Mouse (Mus musculus) CH12.LX (cell line): ENCODE data around the gene Clmp. TPM values are rescaled to one million over a fixed set of nuclear protein-coding genes. Genes with fewer than 3 reads are reported as not detected.

Experiments used
- DNase-seq: peaks from one replicate; pipeline ENCODE4 v3.0.0-alpha.2; 2013; ENCODE audit errors: extremely low read depth
- H3K27ac ChIP-seq: 2 replicates; pipeline ENCODE4 v1.5.1; 2012; ENCODE audit warnings: low read depth, mild to moderate bottlenecking, control low read depth, moderate library complexity; ENCODE audit not compliant: insufficient read depth
- H3K27me3 ChIP-seq: replicated peaks from 2 replicates; pipeline ENCODE3; 2012; ENCODE audit warnings: inconsistent platforms
- H3K36me3 ChIP-seq, 2 experiments: replicated peaks in 1 of 2; 2 replicates each; pipeline versions ENCODE3 to v1.6.1; 2012; ENCODE audit warnings: inconsistent platforms in 1 of 2, low read length in 1 of 2, mild to moderate bottlenecking in 1 of 2, mixed read lengths in 1 of 2, moderate library complexity in 1 of 2; ENCODE audit not compliant: control insufficient read depth in 1 of 2, insufficient read depth in 1 of 2
- H3K4me1 ChIP-seq, 2 experiments: 2 replicates each; pipeline ENCODE4 v1.6.1; 2012; ENCODE audit warnings: inconsistent platforms in 1 of 2, moderate library complexity in 1 of 2; ENCODE audit not compliant: insufficient read depth in 2 of 2, control insufficient read depth in 1 of 2
- H3K4me2 ChIP-seq: 2 replicates; pipeline ENCODE4 v1.6.1; 2012; ENCODE audit warnings: low read depth, mild to moderate bottlenecking, control low read depth; ENCODE audit not compliant: poor library complexity, insufficient read depth, severe bottlenecking
- H3K4me3 ChIP-seq, 3 experiments: fragments of 150-350 bp in 1 of 3; sonication (generic) in 1 of 3; replicated peaks in 1 of 3; 2 replicates each; pipeline versions ENCODE3 to v1.5.1; 2011 to 2012; ENCODE audit warnings: low read depth in 2 of 3, low read length in 2 of 3, mild to moderate bottlenecking in 2 of 3, moderate library complexity in 2 of 3, control low read depth in 1 of 3, improper control_type of control experiment in 1 of 3, inconsistent platforms in 1 of 3, mixed read lengths in 1 of 3; ENCODE audit not compliant: poor library complexity in 1 of 3
- H3K79me2 ChIP-seq: replicated peaks from 2 replicates; pipeline ENCODE4 v1.6.1; 2012; ENCODE audit warnings: mild to moderate bottlenecking, moderate library complexity; ENCODE audit not compliant: control insufficient read depth, poor library complexity, insufficient read depth, severe bottlenecking; ENCODE audit errors: extremely low read depth
- H3K9ac ChIP-seq: 2 replicates; pipeline ENCODE4 v1.6.1; 2012; ENCODE audit warnings: low read depth, mild to moderate bottlenecking, control low read depth, moderate library complexity; ENCODE audit not compliant: insufficient read depth
- H3K9me3 ChIP-seq: replicated peaks from 2 replicates; pipeline ENCODE3; 2012; ENCODE audit warnings: low read length, inconsistent platforms, mixed read lengths
- BHLHE40 ChIP-seq: IDR thresholded peaks from 2 replicates; pipeline ENCODE4 v1.6.1; 2011; ENCODE audit warnings: mild to moderate bottlenecking, low read depth, low read length, improper control_type of control experiment
- CHD2 ChIP-seq: IDR thresholded peaks from 2 replicates; pipeline ENCODE4 v1.6.1; 2011; ENCODE audit warnings: low read length, improper control_type of control experiment
- CTCF ChIP-seq, 2 experiments: IDR thresholded peaks in 1 of 2; conservative IDR thresholded peaks in 1 of 2; 2 replicates each; pipeline ENCODE4 v1.5.1; 2011 to 2012; ENCODE audit warnings: low read depth in 2 of 2, low read length in 2 of 2, improper control_type of control experiment in 1 of 2, inconsistent platforms in 1 of 2, mild to moderate bottlenecking in 1 of 2, moderate library complexity in 1 of 2
- E2F4 ChIP-seq: IDR thresholded peaks from 2 replicates; pipeline ENCODE4 v1.6.1; 2011; ENCODE audit warnings: low read depth, low read length, improper control_type of control experiment; ENCODE audit not compliant: insufficient replicate concordance
- ELF1 ChIP-seq: IDR thresholded peaks from 2 replicates; pipeline ENCODE4 v1.6.1; 2014; ENCODE audit warnings: low read depth, mild to moderate bottlenecking, inconsistent platforms, low read length, improper control_type of control experiment
- JUN ChIP-seq: IDR thresholded peaks from 2 replicates; pipeline ENCODE4 v1.6.1; 2011; ENCODE audit warnings: low read depth, mild to moderate bottlenecking, low read length, improper control_type of control experiment, moderate library complexity; ENCODE audit not compliant: insufficient read depth
- KAT2A ChIP-seq: IDR thresholded peaks from 2 replicates; pipeline ENCODE4 v1.6.1; 2012; ENCODE audit warnings: low read length, improper control_type of control experiment, inconsistent platforms; ENCODE audit not compliant: insufficient replicate concordance
- MAFK ChIP-seq: IDR thresholded peaks from 2 replicates; pipeline ENCODE4 v1.6.1; 2011; ENCODE audit warnings: low read length, improper control_type of control experiment; ENCODE audit not compliant: insufficient replicate concordance
- MAZ ChIP-seq: IDR thresholded peaks from 2 replicates; pipeline ENCODE4 v1.6.1; 2012; ENCODE audit warnings: low read depth, mild to moderate bottlenecking, inconsistent platforms, low read length, improper control_type of control experiment, moderate library complexity
- MEF2A ChIP-seq: IDR thresholded peaks from 2 replicates; pipeline ENCODE4 v1.6.1; 2014; ENCODE audit warnings: low read depth, mild to moderate bottlenecking, inconsistent platforms, low read length, improper control_type of control experiment, borderline replicate concordance
- MXI1 ChIP-seq: IDR thresholded peaks from 2 replicates; pipeline ENCODE4 v1.6.1; 2011; ENCODE audit warnings: mild to moderate bottlenecking, low read depth, low read length, improper control_type of control experiment
- NELFE ChIP-seq: IDR thresholded peaks from 2 replicates; pipeline ENCODE4 v1.6.1; 2011; ENCODE audit warnings: low read depth, low read length, improper control_type of control experiment
- NRF1 ChIP-seq: IDR thresholded peaks from 2 replicates; pipeline ENCODE4 v1.6.1; 2014; ENCODE audit warnings: low read depth, mild to moderate bottlenecking, inconsistent platforms, low read length, improper control_type of control experiment, moderate library complexity
- PAX5 ChIP-seq: IDR thresholded peaks from 2 replicates; pipeline ENCODE4 v1.6.1; 2012; ENCODE audit warnings: low read length, inconsistent platforms, mixed read lengths
- POLR2A ChIP-seq: IDR thresholded peaks from 2 replicates; pipeline ENCODE4 v1.6.1; 2011; ENCODE audit warnings: low read depth, mild to moderate bottlenecking, improper control_type of control experiment, low read length
- POLR2AphosphoS2 ChIP-seq: IDR thresholded peaks from 2 replicates; pipeline ENCODE4 v1.6.1; 2011; ENCODE audit warnings: low read depth, low read length, improper control_type of control experiment
- RAD21 ChIP-seq: IDR thresholded peaks from 2 replicates; pipeline ENCODE4 v1.6.1; 2011; ENCODE audit warnings: low read depth, mild to moderate bottlenecking, low read length, improper control_type of control experiment, moderate library complexity
- RCOR1 ChIP-seq: conservative IDR thresholded peaks from 2 replicates; pipeline ENCODE4 v1.6.1; 2012; ENCODE audit warnings: low read depth, mild to moderate bottlenecking, inconsistent platforms, low read length, improper control_type of control experiment
- SIN3A ChIP-seq: IDR thresholded peaks from 2 replicates; pipeline ENCODE4 v1.6.1; 2012; ENCODE audit warnings: low read length, improper control_type of control experiment, inconsistent platforms
- TBP ChIP-seq: conservative IDR thresholded peaks from 2 replicates; pipeline ENCODE4 v1.6.1; 2011; ENCODE audit warnings: low read depth, low read length, improper control_type of control experiment
- UBTF ChIP-seq: IDR thresholded peaks from 2 replicates; pipeline ENCODE4 v1.6.1; 2012; ENCODE audit warnings: low read depth, mild to moderate bottlenecking, inconsistent platforms, low read length, improper control_type of control experiment, moderate library complexity
- USF1 ChIP-seq: IDR thresholded peaks from 2 replicates; pipeline ENCODE4 v1.6.1; 2014; ENCODE audit warnings: low read depth, mild to moderate bottlenecking, inconsistent platforms, low read length, improper control_type of control experiment
- USF2 ChIP-seq: conservative IDR thresholded peaks from 2 replicates; pipeline ENCODE4 v1.6.1; 2011; ENCODE audit warnings: low read depth, low read length, improper control_type of control experiment
- ZC3H11A ChIP-seq: IDR thresholded peaks from 2 replicates; pipeline ENCODE4 v1.6.1; 2012; ENCODE audit warnings: low read depth, mild to moderate bottlenecking, inconsistent platforms, low read length, improper control_type of control experiment
- ZKSCAN1 ChIP-seq: IDR thresholded peaks from 2 replicates; pipeline ENCODE4 v1.6.1; 2012; ENCODE audit warnings: low read depth, inconsistent platforms, low read length, improper control_type of control experiment, borderline replicate concordance
- ZMIZ1 ChIP-seq: IDR thresholded peaks from 2 replicates; pipeline ENCODE4 v1.6.1; 2012; ENCODE audit warnings: low read depth, mild to moderate bottlenecking, inconsistent platforms, low read length, improper control_type of control experiment
- ZNF384 ChIP-seq: IDR thresholded peaks from 2 replicates; pipeline ENCODE4 v1.6.1; 2012; ENCODE audit warnings: low read depth, low read length, improper control_type of control experiment, inconsistent platforms
- dilution Hi-C: fragments of 300-500 bp; cut with MboI; formaldehyde crosslinking; loops from 2 replicates; pipeline ENCODE4 v1.14.3; 2020; ENCODE audit warnings: low sequenced_read_pairs; ENCODE audit not compliant: extremely low pct_unique_long_range_greater_than_20kb, extremely low pct_ligation_motif_present
- in situ Hi-C: fragments of 300-500 bp; cut with MboI; formaldehyde crosslinking; loops from 3 replicates; pipeline ENCODE4 v1.14.3; 2019; ENCODE audit warnings: low sequenced_read_pairs, low pct_ligation_motif_present, low pct_unique_long_range_greater_than_20kb, mixed read lengths
- polyA plus RNA-seq: library from polyadenylated mRNA; unstranded; fragments of >175 nt; gene quantifications from 2 replicates; pipeline ENCODE4 v1.2.1, GENCODE M21; 2012; ENCODE audit warnings: low read depth; ENCODE audit not compliant: insufficient read length
- total RNA-seq, 2 experiments: library from RNA; depleted of rRNA; stranded (reverse); fragments of 300-350 nt in 1 of 2; fragments of >200 nt in 1 of 2; gene quantifications; 2 replicates each; pipeline ENCODE4 v1.2.3; 2012 to 2014

The Clmp gene
- total and polyA plus RNA-seq, 3 experiments, result not detected

GRCm38 (mm10) chr9:40806440-40807288 lies 120.9 kb downstream of the Clmp start (continued):
- TF ChIP-seq JUN (no peak), UBTF (no peak), RCOR1 (peak; percentile 47; the same call in 1 of the 2 replicates), PAX5 (no peak), USF2 (no peak), SIN3A (peak; percentile 68; the same call in 1 of the 2 replicates), ZMIZ1 (no peak; the same call in 1 of the 2 replicates), ZC3H11A (no peak), POLR2A (peak; percentile 62; the same call in 1 of the 2 replicates), NRF1 (no peak), KAT2A (0 out of 2 replicates have a peak, but pooled peaks have one; percentile 27), TBP (no peak), MXI1 (no peak), USF1 (no peak), MAZ (no peak), BHLHE40 (no peak), NELFE (peak; percentile 38), MEF2A (no peak), ZNF384 (peak; percentile 88), ZKSCAN1 (no peak), RAD21 (no peak; the same call in 1 of the 2 replicates)

- no peak for TF ChIP-seq E2F4
- TF ChIP-seq MAZ, result no peak
- TF ChIP-seq RCOR1, result no peak
- TF ChIP-seq ELF1, result 0 out of 2 replicates have a peak, but pooled peaks have one; percentile 16
- peak in 1 of 2 experiments; percentile 36; a peak in 2 of 4 replicates for TF ChIP-seq CTCF (conservative IDR thresholded peaks at IDR 0.05 in 1 of 2, IDR thresholded peaks at IDR 0.05 in 1 of 2; ENCODE audit: low read depth in 2 of 2, low read length in 2 of 2)
- TF ChIP-seq USF1, result no peak
- TF ChIP-seq USF2, result no peak
- no peak for TF ChIP-seq CHD2
- TF ChIP-seq POLR2A, result peak; percentile 31; the same call in 1 of the 2 replicates
- TF ChIP-seq MAFK, result no peak
- peak; percentile 15; the same call in 1 of the 2 replicates for TF ChIP-seq POLR2AphosphoS2
- TF ChIP-seq MEF2A, result no peak
- H3K9me3 ChIP-seq, result no peaks in the 10 kb centered on the region
- in situ Hi-C loops, result loop anchor here (25.0 kb wide), 1 partner anchor 180 kb away; no protein-coding TSS in a partner anchor
- peaks cover 14% of the 10 kb centered on the region for H3K79me2 ChIP-seq
- dilution Hi-C loops, result no loop called here
- no peak overlapping the region for H3K9ac ChIP-seq
- H3K27ac ChIP-seq, result no peak overlapping the region
- H3K4me2 ChIP-seq, result no peak overlapping the region
- no peak overlapping the region for H3K4me3 ChIP-seq
- no peaks in the 10 kb centered on the region for H3K27me3 ChIP-seq
- peaks cover 0 to 25% of the 10 kb centered on the region in 2 experiments; a peak in 2 of 4 replicates for H3K4me1 ChIP-seq
- peaks cover 41 to 60% of the 10 kb centered on the region in 2 experiments for H3K36me3 ChIP-seq
- DNase-seq, result peak; percentile 47
These were observed 121.6 kb downstream of the Clmp start for GRCm38 (mm10) chr9:40807289-40807920.
